In genomic region chr1:95174013-95174582, GRCm38 (mm10) we compare ENCODE assay signal across 28 mouse cellular contexts.
DNase-seq lines count a peak whose midpoint lies in the region; ATAC-seq and TF ChIP-seq lines count a peak whose summit lies in the region.
"Had no signal": no experiment of that assay in that cellular context is flagged by ENCODE, and none has a peak within 500 bp of the region (broad histone marks: within the 10 kb centered on the region; RNA-seq: fewer than 3 reads in every experiment).

No protein-coding gene starts in this region.

- H3K27me3 ChIP-seq in forebrain, embryonic 14.5 days (replicated peaks; ENCODE audit: control insufficient read depth, insufficient read depth, low read length) = no peaks in the 10 kb centered on the region
- H3K27me3 ChIP-seq in forebrain, embryonic 13.5 days = no peaks in the 10 kb centered on the region
- H3K27me3 ChIP-seq in forebrain, postnatal 0 days (ENCODE audit: insufficient read depth, low read length) = no peaks in the 10 kb centered on the region
- no peaks in the 10 kb centered on the region for H3K27me3 ChIP-seq in forebrain, embryonic 15.5 days
- no peaks in the 10 kb centered on the region for H3K27me3 ChIP-seq in midbrain, embryonic 14.5 days (ENCODE audit: control insufficient read depth, insufficient read depth, low read length)
- H3K27me3 ChIP-seq in midbrain, embryonic 10.5 days (ENCODE audit: low read depth, poor library complexity, severe bottlenecking) = no peaks in the 10 kb centered on the region
- H3K27me3 ChIP-seq: CH12.LX; embryonic facial prominence, embryonic 13.5 days; embryonic facial prominence, embryonic 15.5 days; Patski had no signal

- H3K9ac ChIP-seq in forebrain, embryonic 14.5 days (ENCODE audit: low read length) = no peak overlapping the region
- H3K9ac ChIP-seq in forebrain, embryonic 13.5 days = no peak overlapping the region
- H3K9ac ChIP-seq in forebrain, postnatal 0 days = no peak overlapping the region
- no peak overlapping the region for H3K9ac ChIP-seq in forebrain, embryonic 15.5 days (replicated peaks)
- H3K9ac ChIP-seq in midbrain, embryonic 14.5 days (replicated peaks; ENCODE audit: low read length) = no peak overlapping the region
- H3K9ac ChIP-seq: embryonic facial prominence, embryonic 13.5 days; embryonic facial prominence, embryonic 15.5 days had no signal

- H3K36me3 ChIP-seq in forebrain, embryonic 14.5 days (ENCODE audit: control insufficient read depth, insufficient read depth, low read length) = no peaks in the 10 kb centered on the region
- no peaks in the 10 kb centered on the region for H3K36me3 ChIP-seq in forebrain, embryonic 13.5 days (ENCODE audit: poor library complexity, severe bottlenecking)
- H3K36me3 ChIP-seq in forebrain, postnatal 0 days (ENCODE audit: insufficient read depth) = no peaks in the 10 kb centered on the region
- no peaks in the 10 kb centered on the region for H3K36me3 ChIP-seq in forebrain, embryonic 15.5 days
- no peaks in the 10 kb centered on the region for H3K36me3 ChIP-seq in midbrain, embryonic 14.5 days (ENCODE audit: control insufficient read depth, insufficient read depth, low read length)
- H3K36me3 ChIP-seq in midbrain, embryonic 10.5 days = no peaks in the 10 kb centered on the region
- H3K36me3 ChIP-seq: embryonic facial prominence, embryonic 13.5 days; embryonic facial prominence, embryonic 15.5 days; forebrain, embryonic 10.5 days; G1E had no signal

- no peak for ATAC-seq in forebrain, embryonic 14.5 days
- no peak for ATAC-seq in forebrain, embryonic 13.5 days
- ATAC-seq in forebrain, postnatal 0 days = peak; percentile 29; the same call in 1 of the 2 replicates
- ATAC-seq in forebrain, embryonic 15.5 days (replicated peaks) = no peak
- ATAC-seq in midbrain, embryonic 14.5 days (ENCODE audit: low FRiP score, low TSS enrichment) = peak; percentile 53; the same call in 1 of the 2 replicates
- ATAC-seq: activated CD4-positive, CD25-positive, alpha-beta regulatory T cell, adult 4 months; CD4-positive, CD25-positive, alpha-beta regulatory T cell, adult 4 months; Patski had no signal

- peak; percentile 37 for DNase-seq in forebrain, embryonic 14.5 days (ENCODE audit: low spot score)
- no peak for DNase-seq in forebrain, postnatal 0 days
- peak; percentile 47 for DNase-seq in midbrain, embryonic 14.5 days
- DNase-seq in midbrain, embryonic 10.5 days (ENCODE audit: low spot score) = no peak
- peak; percentile 51 for DNase-seq in brain, embryonic 14.5 days (ENCODE audit: low read depth)
- no peak for DNase-seq in right cerebral cortex, postnatal 25 days
- DNase-seq: adrenal gland, adult 8-10 months; adrenal gland, postnatal 14 days; adrenal gland, postnatal 36 days; B cell, adult 2 months; cerebellum, adult 11 months; cerebellum, adult 18-20 months; cerebellum, adult 8-10 months; cerebellum, adult 9-11 months; cerebellum, postnatal 14 days; cerebellum, postnatal 36 days; embryo, embryonic 11 days had no signal

- no peak for TF ChIP-seq CTCF in forebrain, postnatal 0 days (IDR thresholded peaks at IDR 0.05; ENCODE audit: low read depth)
- TF ChIP-seq CTCF in brain, embryonic 14.5 days (IDR thresholded peaks at IDR 0.05; ENCODE audit: borderline replicate concordance, extremely low read depth, insufficient read depth, insufficient read length) = no peak

- no peak overlapping the region for H3K4me3 ChIP-seq in forebrain, embryonic 14.5 days (ENCODE audit: low read depth, low read length)
- H3K4me3 ChIP-seq in forebrain, embryonic 13.5 days = no peak overlapping the region
- H3K4me3 ChIP-seq in forebrain, postnatal 0 days (ENCODE audit: low read depth, low read length) = no peak overlapping the region
- H3K4me3 ChIP-seq in forebrain, embryonic 15.5 days = no peak overlapping the region
- no peak overlapping the region for H3K4me3 ChIP-seq in midbrain, embryonic 14.5 days (replicated peaks; ENCODE audit: low read depth, low read length)
- H3K4me3 ChIP-seq in midbrain, embryonic 10.5 days = no peak overlapping the region
- H3K4me3 ChIP-seq: embryonic facial prominence, embryonic 13.5 days; embryonic facial prominence, embryonic 15.5 days; erythroblast, embryonic 14.5 days; forebrain, embryonic 10.5 days had no signal

- H3K4me2 ChIP-seq in forebrain, embryonic 14.5 days (ENCODE audit: low read length) = no peak overlapping the region
- no peak overlapping the region for H3K4me2 ChIP-seq in forebrain, embryonic 13.5 days
- H3K4me2 ChIP-seq in forebrain, postnatal 0 days (ENCODE audit: low read depth) = no peak overlapping the region
- no peak overlapping the region for H3K4me2 ChIP-seq in forebrain, embryonic 15.5 days (replicated peaks)
- H3K4me2 ChIP-seq in midbrain, embryonic 14.5 days (ENCODE audit: low read length) = no peak overlapping the region
- H3K4me2 ChIP-seq: embryonic facial prominence, embryonic 13.5 days; embryonic facial prominence, embryonic 15.5 days had no signal

- H3K4me1 ChIP-seq in forebrain, embryonic 14.5 days (ENCODE audit: control insufficient read depth, insufficient read depth, low read length) = no peaks in the 10 kb centered on the region
- H3K4me1 ChIP-seq in forebrain, embryonic 13.5 days = no peaks in the 10 kb centered on the region
- H3K4me1 ChIP-seq in forebrain, postnatal 0 days (ENCODE audit: insufficient read depth) = no peaks in the 10 kb centered on the region
- H3K4me1 ChIP-seq in forebrain, embryonic 15.5 days = no peaks in the 10 kb centered on the region
- H3K4me1 ChIP-seq in midbrain, embryonic 14.5 days (ENCODE audit: control insufficient read depth, insufficient read depth, low read length) = no peaks in the 10 kb centered on the region
- H3K4me1 ChIP-seq in midbrain, embryonic 10.5 days = no peaks in the 10 kb centered on the region
- H3K4me1 ChIP-seq: embryonic facial prominence, embryonic 13.5 days; embryonic facial prominence, embryonic 15.5 days; forebrain, embryonic 10.5 days had no signal

- WGBS in forebrain, embryonic 14.5 days = 55% methylated on average over 2 of the region's 2 CpGs
- 67% methylated on average over 2 of the region's 2 CpGs for WGBS in forebrain, embryonic 13.5 days
- WGBS in forebrain, postnatal 0 days = 37% methylated on average over 2 of the region's 2 CpGs
- 47% methylated on average over 2 of the region's 2 CpGs for WGBS in forebrain, embryonic 15.5 days
- 45% methylated on average over 2 of the region's 2 CpGs for WGBS in midbrain, embryonic 14.5 days
- 82% methylated on average over 2 of the region's 2 CpGs for WGBS in midbrain, embryonic 10.5 days

- H3K27ac ChIP-seq in forebrain, embryonic 14.5 days (ENCODE audit: low read depth, low read length) = no peak overlapping the region
- no peak overlapping the region for H3K27ac ChIP-seq in forebrain, embryonic 13.5 days
- no peak overlapping the region for H3K27ac ChIP-seq in forebrain, postnatal 0 days (ENCODE audit: low read depth, low read length)
- no peak overlapping the region for H3K27ac ChIP-seq in forebrain, embryonic 15.5 days (replicated peaks)
- no peak overlapping the region for H3K27ac ChIP-seq in midbrain, embryonic 14.5 days (replicated peaks; ENCODE audit: low read depth, low read length)
- no peak overlapping the region for H3K27ac ChIP-seq in midbrain, embryonic 10.5 days (replicated peaks)
- H3K27ac ChIP-seq: embryonic facial prominence, embryonic 13.5 days; embryonic facial prominence, embryonic 15.5 days; forebrain, embryonic 10.5 days had no signal

- 0 out of 2 replicates have a peak, but pooled peaks cover 3% of the 10 kb centered on the region for H3K9me3 ChIP-seq in forebrain, embryonic 14.5 days (replicated peaks; ENCODE audit: control insufficient read depth, low read length)
- H3K9me3 ChIP-seq in forebrain, embryonic 13.5 days (replicated peaks) = no peaks in the 10 kb centered on the region; the same call in 1 of the 2 replicates
- H3K9me3 ChIP-seq in forebrain, postnatal 0 days (ENCODE audit: low read length) = no peaks in the 10 kb centered on the region
- H3K9me3 ChIP-seq in forebrain, embryonic 15.5 days = no peaks in the 10 kb centered on the region
- no peaks in the 10 kb centered on the region; the same call in 1 of the 2 replicates for H3K9me3 ChIP-seq in midbrain, embryonic 14.5 days (ENCODE audit: control insufficient read depth, low read length)
- H3K9me3 ChIP-seq in midbrain, embryonic 10.5 days (replicated peaks) = no peaks in the 10 kb centered on the region
- H3K9me3 ChIP-seq: embryonic facial prominence, embryonic 13.5 days; embryonic facial prominence, embryonic 15.5 days; forebrain, embryonic 10.5 days; G1E had no signal

- TF ChIP-seq POLR2A in brain, embryonic 14.5 days (IDR thresholded peaks at IDR 0.05; ENCODE audit: borderline replicate concordance, extremely low read depth, insufficient read depth, insufficient read length, poor library complexity, severe bottlenecking) = no peak

Comparison
In these comparisons a context has a peak if more than half of its experiments do, and no peak if none do; other contexts are left out.
1. ATAC-seq: peak in forebrain, postnatal 0 days (single experiment) and midbrain, embryonic 14.5 days (single experiment); none in forebrain, embryonic 14.5 days (single experiment), forebrain, embryonic 13.5 days (single experiment) and forebrain, embryonic 15.5 days (single experiment).
2. DNase-seq: peak in forebrain, embryonic 14.5 days (single experiment), midbrain, embryonic 14.5 days (single experiment) and brain, embryonic 14.5 days (single experiment); none in forebrain, postnatal 0 days (single experiment), midbrain, embryonic 10.5 days (single experiment) and right cerebral cortex, postnatal 25 days (single experiment).